Mouse (Mus musculus): ENCODE measurements around the gene Fhad1. TPM values are rescaled to one million over a fixed set of nuclear protein-coding genes. Genes with fewer than 3 reads are reported as not detected.

Fhad1 gene
- total and polyA plus RNA-seq, 3 experiments, result 4.8 to 8.6 (median 5.5) TPM

DNA sequence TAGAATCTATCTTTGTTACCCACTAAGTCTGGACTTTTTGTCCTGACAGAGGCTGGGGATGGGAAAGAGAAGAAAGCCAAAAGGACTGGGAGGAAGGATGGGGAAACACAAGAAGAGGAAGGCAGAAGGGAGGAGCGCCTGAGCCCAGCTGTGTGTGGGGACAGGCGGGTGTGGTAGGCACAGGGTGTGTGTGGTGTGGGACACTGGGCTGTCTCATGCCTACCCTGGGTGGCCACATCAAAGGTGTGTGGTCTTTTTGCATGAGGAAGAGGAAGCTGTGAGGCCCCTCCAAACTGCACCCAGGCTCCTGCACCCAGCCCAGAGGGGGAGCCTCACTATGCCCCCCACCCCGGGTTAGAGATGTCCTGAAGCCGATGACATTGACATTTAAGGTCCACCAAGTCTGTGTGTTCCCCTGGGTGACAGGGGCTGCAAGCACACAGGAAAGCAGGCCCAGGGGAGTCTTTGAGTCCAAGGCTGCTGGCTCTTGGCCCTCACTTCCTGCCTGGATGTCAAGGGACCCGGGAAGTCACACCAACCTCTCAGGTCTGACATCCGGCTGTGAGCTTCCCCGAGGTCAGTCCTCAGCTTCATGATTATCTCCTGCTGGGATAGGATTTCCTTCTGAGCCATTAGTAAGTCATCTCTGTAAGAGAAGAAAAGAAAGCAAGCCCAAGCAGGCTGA lies 97.0 kb downstream of the Fhad1 start:
- no peaks in the 10 kb centered on the region for H3K27me3 ChIP-seq (replicated peaks)
- DNase-seq (ENCODE audit: extremely low read depth), result no peak
- TF ChIP-seq JUN (IDR thresholded peaks at IDR 0.05; ENCODE audit: insufficient read depth, low read depth, low read length), result no peak
- TF ChIP-seq EP300 (IDR thresholded peaks at IDR 0.05; ENCODE audit: low read length), result no peak
- no peak for TF ChIP-seq SMC3 (IDR thresholded peaks at IDR 0.05; ENCODE audit: low read depth, low read length)
- no peak for TF ChIP-seq E2F4 (IDR thresholded peaks at IDR 0.05; ENCODE audit: insufficient replicate concordance, low read depth, low read length)
- no peak for TF ChIP-seq ELF1 (IDR thresholded peaks at IDR 0.05; ENCODE audit: low read depth, low read length)
- no peak for TF ChIP-seq ZKSCAN1 (IDR thresholded peaks at IDR 0.05; ENCODE audit: borderline replicate concordance, low read depth, low read length)
- no peak for TF ChIP-seq IRF4 (IDR thresholded peaks at IDR 0.05; ENCODE audit: low read depth, low read length)
- TF ChIP-seq ZNF384 (IDR thresholded peaks at IDR 0.05; ENCODE audit: low read depth, low read length), result no peak
- TF ChIP-seq HCFC1 (IDR thresholded peaks at IDR 0.05; ENCODE audit: low read depth, low read length), result no peak
- TF ChIP-seq USF2 (conservative IDR thresholded peaks at IDR 0.05; ENCODE audit: low read depth, low read length), result no peak
- TF ChIP-seq MAFK (IDR thresholded peaks at IDR 0.05; ENCODE audit: insufficient replicate concordance, low read length), result no peak
- no peak for TF ChIP-seq USF1 (IDR thresholded peaks at IDR 0.05; ENCODE audit: low read depth, low read length)
- no peak for TF ChIP-seq UBTF (IDR thresholded peaks at IDR 0.05; ENCODE audit: low read depth, low read length)
- H3K4me2 ChIP-seq (ENCODE audit: insufficient read depth, low read depth, poor library complexity, severe bottlenecking), result no peak overlapping the region
- H3K27ac ChIP-seq (ENCODE audit: insufficient read depth, low read depth), result no peak overlapping the region
- no peak overlapping the region for H3K9ac ChIP-seq (ENCODE audit: insufficient read depth, low read depth)
- dilution Hi-C loops (cut with MboI; ENCODE audit: extremely low pct_ligation_motif_present, extremely low pct_unique_long_range_greater_than_20kb, low sequenced_read_pairs) (no loop called here), in situ Hi-C loops (cut with MboI; ENCODE audit: low pct_ligation_motif_present, low pct_unique_long_range_greater_than_20kb, low sequenced_read_pairs) (no loop called here)
- peaks cover 0 to 61% of the 10 kb centered on the region in 2 experiments for H3K36me3 ChIP-seq (replicated peaks in 1 of 2; ENCODE audit: control insufficient read depth in 1 of 2, insufficient read depth in 1 of 2, low read length in 1 of 2)
- H3K4me1 ChIP-seq (ENCODE audit: control insufficient read depth in 1 of 2, insufficient read depth in 2 of 2), result peaks cover 16 to 29% of the 10 kb centered on the region in 2 experiments
- no peaks in the 10 kb centered on the region for H3K79me2 ChIP-seq (replicated peaks; ENCODE audit: control insufficient read depth, extremely low read depth, insufficient read depth, poor library complexity, severe bottlenecking)
- H3K9me3 ChIP-seq (replicated peaks; ENCODE audit: low read length), result no peaks in the 10 kb centered on the region
- no peak overlapping the region for H3K4me3 ChIP-seq (replicated peaks in 1 of 3; ENCODE audit: low read depth in 2 of 3, low read length in 2 of 3, poor library complexity in 1 of 3)

DNA sequence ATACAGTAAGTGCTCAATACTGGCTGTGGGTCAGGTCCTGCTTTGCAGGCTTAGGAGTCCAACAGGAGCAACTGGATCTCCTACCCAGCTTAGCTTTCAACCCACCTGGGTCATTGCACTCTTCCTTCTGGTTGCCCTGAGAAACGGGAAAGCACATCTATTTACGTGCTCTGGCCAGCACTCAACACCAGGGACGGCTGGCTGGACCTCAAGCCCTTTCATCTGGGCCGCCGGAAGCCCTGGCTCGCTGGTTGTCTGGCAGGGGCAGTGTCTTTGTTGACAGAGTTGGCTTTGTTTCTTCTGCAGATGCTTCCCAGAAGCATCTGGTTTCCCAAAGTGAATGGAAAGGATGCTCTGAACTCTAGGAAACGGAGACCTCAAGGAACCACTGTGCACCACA lies 100.8 kb downstream of the Fhad1 start:
- H3K79me2 ChIP-seq (replicated peaks; ENCODE audit: control insufficient read depth, extremely low read depth, insufficient read depth, poor library complexity, severe bottlenecking), result no peaks in the 10 kb centered on the region
- no peak overlapping the region for H3K4me2 ChIP-seq (ENCODE audit: insufficient read depth, low read depth, poor library complexity, severe bottlenecking)
- no peaks in the 10 kb centered on the region for H3K9me3 ChIP-seq (replicated peaks; ENCODE audit: low read length)
- H3K9ac ChIP-seq (ENCODE audit: insufficient read depth, low read depth), result no peak overlapping the region
- H3K27me3 ChIP-seq (replicated peaks), result no peaks in the 10 kb centered on the region
- peaks cover 16 to 29% of the 10 kb centered on the region in 2 experiments for H3K4me1 ChIP-seq (ENCODE audit: control insufficient read depth in 1 of 2, insufficient read depth in 2 of 2)
- no peak overlapping the region for H3K27ac ChIP-seq (ENCODE audit: insufficient read depth, low read depth)
- H3K4me3 ChIP-seq (replicated peaks in 1 of 3; ENCODE audit: low read depth in 2 of 3, low read length in 2 of 3, poor library complexity in 1 of 3), result no peak overlapping the region
- peaks cover 0 to 47% of the 10 kb centered on the region in 2 experiments for H3K36me3 ChIP-seq (replicated peaks in 1 of 2; ENCODE audit: control insufficient read depth in 1 of 2, insufficient read depth in 1 of 2, low read length in 1 of 2)
- dilution Hi-C loops (cut with MboI; ENCODE audit: extremely low pct_ligation_motif_present, extremely low pct_unique_long_range_greater_than_20kb, low sequenced_read_pairs) (no loop called here), in situ Hi-C loops (cut with MboI; ENCODE audit: low pct_ligation_motif_present, low pct_unique_long_range_greater_than_20kb, low sequenced_read_pairs) (no loop called here)
- no peak for TF ChIP-seq USF1 (IDR thresholded peaks at IDR 0.05; ENCODE audit: low read depth, low read length)
- TF ChIP-seq BHLHE40 (IDR thresholded peaks at IDR 0.05; ENCODE audit: low read depth, low read length), result no peak
- TF ChIP-seq IRF4 (IDR thresholded peaks at IDR 0.05; ENCODE audit: low read depth, low read length), result no peak
- TF ChIP-seq PAX5 (IDR thresholded peaks at IDR 0.05; ENCODE audit: low read length), result no peak
- TF ChIP-seq RCOR1 (conservative IDR thresholded peaks at IDR 0.05; ENCODE audit: low read depth, low read length), result no peak
- no peak for TF ChIP-seq MAZ (IDR thresholded peaks at IDR 0.05; ENCODE audit: low read depth, low read length)
- TF ChIP-seq ZC3H11A (IDR thresholded peaks at IDR 0.05; ENCODE audit: low read depth, low read length), result no peak
- no peak for TF ChIP-seq TCF12 (IDR thresholded peaks at IDR 0.05; ENCODE audit: low read depth, low read length)
- TF ChIP-seq ZNF384 (IDR thresholded peaks at IDR 0.05; ENCODE audit: low read depth, low read length), result no peak
- no peak for TF ChIP-seq SIN3A (IDR thresholded peaks at IDR 0.05; ENCODE audit: low read length)
- no peak for TF ChIP-seq UBTF (IDR thresholded peaks at IDR 0.05; ENCODE audit: low read depth, low read length)
- TF ChIP-seq ZMIZ1 (IDR thresholded peaks at IDR 0.05; ENCODE audit: low read depth, low read length), result no peak
- no peak for TF ChIP-seq SMC3 (IDR thresholded peaks at IDR 0.05; ENCODE audit: low read depth, low read length)
- no peak for TF ChIP-seq ELF1 (IDR thresholded peaks at IDR 0.05; ENCODE audit: low read depth, low read length)
- TF ChIP-seq MAX (IDR thresholded peaks at IDR 0.05; ENCODE audit: low read length), result no peak
- DNase-seq (ENCODE audit: extremely low read depth), result no peak
